Mouse (Mus musculus): ENCODE results near the gene Rspry1.

DNA sequence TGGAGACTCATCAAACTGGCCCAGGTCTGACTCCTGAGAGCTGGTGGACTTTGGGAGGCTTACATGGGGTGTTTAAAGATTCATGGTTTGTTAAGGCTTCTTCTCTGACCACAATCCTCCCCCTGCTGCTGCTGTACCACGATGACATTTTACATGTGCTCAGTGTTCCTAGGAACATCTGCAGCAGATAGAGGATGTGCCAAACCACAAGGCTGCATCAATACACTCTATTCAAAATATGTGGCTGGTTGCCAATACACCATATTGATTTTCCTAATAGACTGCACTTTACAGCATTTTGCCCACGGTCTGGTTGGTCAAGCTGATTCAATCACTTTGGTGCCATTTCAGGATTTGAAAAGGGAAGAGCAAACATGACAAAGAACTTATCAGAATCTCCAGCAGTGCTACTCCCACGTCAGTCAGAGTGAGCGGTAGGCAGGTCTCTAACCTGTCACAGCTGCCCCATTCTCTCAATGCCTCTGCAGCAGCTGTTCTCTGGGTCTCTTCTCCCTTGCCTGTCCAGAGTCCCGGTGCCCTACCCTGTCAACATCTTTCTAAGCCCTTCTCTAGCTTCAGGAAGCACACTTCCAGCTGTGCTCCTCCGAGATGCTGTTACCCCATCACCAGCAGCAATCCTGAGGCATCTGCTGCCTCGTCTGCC, 19.8 kb upstream of the Rspry1 start:
- TF ChIP-seq CTCF (conservative IDR thresholded peaks at IDR 0.05; ENCODE audit: insufficient read depth, insufficient read length, low read depth, low read length) (no peak), POLR2A (IDR thresholded peaks at IDR 0.05; ENCODE audit: low read depth, low read length) (no peak)
